Mouse (Mus musculus): ENCODE measurements around the gene Cox5a. TPM values are rescaled to one million over a fixed set of nuclear protein-coding genes. Genes with fewer than 3 reads are reported as not detected.

Gene Cox5a
- total and polyA plus RNA-seq, 2 experiments from 2014 or later, result 1,154 to 4,139 TPM

GRCm38 (mm10) chr9:57547287-57547686 lies 26.2 kb downstream of the Cox5a start:
- H3K36me3 ChIP-seq (replicated peaks; ENCODE audit: control insufficient read depth, insufficient read depth, low read length), result peaks cover 66% of the 10 kb centered on the region
- WGBS, result 54% methylated on average over 5 of the region's 5 CpGs
- no peak overlapping the region for H3K4me3 ChIP-seq (ENCODE audit: low read depth, low read length)
- H3K4me1 ChIP-seq (ENCODE audit: control insufficient read depth, insufficient read depth), result peaks cover 39% of the 10 kb centered on the region
- no peak for ATAC-seq (ENCODE audit: insufficient read depth, low read depth)
- H3K9me3 ChIP-seq (replicated peaks; ENCODE audit: control insufficient read depth, low read length), result no peaks in the 10 kb centered on the region
- TF ChIP-seq CTCF (IDR thresholded peaks at IDR 0.05; ENCODE audit: low read depth) (no peak), EP300 (IDR thresholded peaks at IDR 0.05; ENCODE audit: low read depth) (no peak)
- peak; percentile 30 for DNase-seq (ENCODE audit: low spot score)
- H3K27ac ChIP-seq (ENCODE audit: low read depth), result no peak overlapping the region
- H3K4me2 ChIP-seq (ENCODE audit: low read depth, low read length), result no peak overlapping the region
- no peak overlapping the region for H3K9ac ChIP-seq (replicated peaks; ENCODE audit: low read depth, low read length)
- no peaks in the 10 kb centered on the region for H3K27me3 ChIP-seq (ENCODE audit: control insufficient read depth, insufficient read depth, low read length)

DNA sequence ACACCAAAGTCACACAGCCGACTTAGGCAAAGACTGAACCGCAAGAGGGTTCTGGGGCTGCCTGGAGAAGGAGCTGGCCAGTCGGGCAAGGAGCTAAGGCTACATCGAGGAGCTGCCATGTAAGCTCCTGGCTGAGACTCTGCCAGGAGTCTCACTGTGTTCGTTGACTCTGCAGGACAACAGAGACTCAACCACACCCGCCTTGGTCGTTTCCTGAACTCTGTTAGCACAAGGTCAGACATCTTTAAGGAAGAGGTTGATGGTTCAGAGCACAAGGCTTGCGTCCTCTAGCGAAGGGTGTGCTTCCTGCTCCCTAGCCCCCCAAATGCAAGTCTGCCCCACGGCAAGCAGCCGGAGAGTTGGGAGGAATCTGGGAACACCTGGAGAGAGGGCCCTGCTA lies 26.8 kb downstream of the Cox5a start:
- TF ChIP-seq EP300 (IDR thresholded peaks at IDR 0.05; ENCODE audit: low read depth) (no peak), CTCF (IDR thresholded peaks at IDR 0.05; ENCODE audit: low read depth) (no peak)
- Histone ChIP-seq H3K9me3 (replicated peaks; ENCODE audit: control insufficient read depth, low read length) (no peaks in the 10 kb centered on the region), H3K4me2 (ENCODE audit: low read depth, low read length) (no peak overlapping the region), H3K4me3 (ENCODE audit: low read depth, low read length) (no peak overlapping the region), H3K36me3 (replicated peaks; ENCODE audit: control insufficient read depth, insufficient read depth, low read length) (peaks cover 61% of the 10 kb centered on the region), H3K27ac (ENCODE audit: low read depth) (no peak overlapping the region), H3K9ac (replicated peaks; ENCODE audit: low read depth, low read length) (no peak overlapping the region), H3K4me1 (ENCODE audit: control insufficient read depth, insufficient read depth) (peaks cover 39% of the 10 kb centered on the region), H3K27me3 (ENCODE audit: control insufficient read depth, insufficient read depth, low read length) (no peaks in the 10 kb centered on the region)
- ATAC-seq (ENCODE audit: insufficient read depth, low read depth) (no peak), DNase-seq (ENCODE audit: low spot score) (no peak)
- WGBS, result 86% methylated on average over 11 of the region's 11 CpGs

GRCm38 (mm10) chr9:57549186-57549585 lies 28.1 kb downstream of the Cox5a start:
- Histone ChIP-seq H3K27ac (ENCODE audit: low read depth) (peak overlapping the region; percentile 89), H3K4me3 (ENCODE audit: low read depth, low read length) (no peak overlapping the region), H3K9me3 (replicated peaks; ENCODE audit: control insufficient read depth, low read length) (no peaks in the 10 kb centered on the region), H3K27me3 (ENCODE audit: control insufficient read depth, insufficient read depth, low read length) (no peaks in the 10 kb centered on the region), H3K36me3 (replicated peaks; ENCODE audit: control insufficient read depth, insufficient read depth, low read length) (peaks cover 47% of the 10 kb centered on the region), H3K4me1 (ENCODE audit: control insufficient read depth, insufficient read depth) (peaks cover 39% of the 10 kb centered on the region), H3K4me2 (ENCODE audit: low read depth, low read length) (no peak overlapping the region), H3K9ac (replicated peaks; ENCODE audit: low read depth, low read length) (no peak overlapping the region)
- ATAC-seq (ENCODE audit: insufficient read depth, low read depth) (no peak), DNase-seq (ENCODE audit: low spot score) (no peak)
- TF ChIP-seq EP300 (IDR thresholded peaks at IDR 0.05; ENCODE audit: low read depth) (no peak), CTCF (IDR thresholded peaks at IDR 0.05; ENCODE audit: low read depth) (no peak)
- 70% methylated on average over 4 of the region's 4 CpGs for WGBS

DNA sequence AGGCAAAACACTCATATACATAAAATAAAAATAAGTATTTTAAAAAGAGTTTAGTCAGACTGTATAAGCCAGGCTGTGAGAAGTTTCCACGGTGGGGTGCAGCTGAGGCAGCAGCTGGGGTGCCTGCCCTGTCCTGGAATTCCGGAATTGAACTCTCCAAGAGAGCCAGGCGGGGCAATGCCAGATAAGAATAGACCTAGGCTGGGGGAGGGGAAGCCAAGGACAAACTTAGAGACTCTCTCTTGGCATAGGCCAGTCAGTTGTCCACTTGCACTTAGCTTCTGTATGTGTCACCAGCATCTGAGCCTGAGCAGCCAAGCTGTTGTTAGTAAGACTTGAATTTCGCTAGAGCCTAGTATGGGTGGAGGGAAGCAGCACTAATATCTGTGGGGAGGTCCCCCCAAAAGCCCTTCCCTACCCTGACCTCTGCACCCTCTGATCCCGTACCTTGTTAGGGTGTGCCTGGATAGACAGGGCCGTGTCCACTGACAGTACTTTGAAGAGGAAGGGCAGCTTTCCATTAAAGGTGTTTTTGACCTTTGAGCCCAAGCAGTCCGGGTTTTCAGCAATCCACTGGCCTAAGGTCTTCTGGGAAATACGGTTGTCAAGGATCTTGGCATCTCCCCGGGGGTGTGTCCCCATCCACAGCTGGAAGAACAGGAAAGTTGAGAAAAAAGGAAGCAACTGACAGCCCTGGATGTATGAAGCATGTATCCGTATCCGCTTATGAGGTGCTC lies 29.2 kb downstream of the Cox5a start:
- peak; percentile 85 for ATAC-seq (ENCODE audit: insufficient read depth, low read depth)
- no peak overlapping the region; the same call in 1 of the 2 replicates for H3K9ac ChIP-seq (replicated peaks; ENCODE audit: low read depth, low read length)
- peaks cover 39% of the 10 kb centered on the region for H3K4me1 ChIP-seq (ENCODE audit: control insufficient read depth, insufficient read depth)
- no peaks in the 10 kb centered on the region for H3K27me3 ChIP-seq (ENCODE audit: control insufficient read depth, insufficient read depth, low read length)
- no peaks in the 10 kb centered on the region for H3K9me3 ChIP-seq (replicated peaks; ENCODE audit: control insufficient read depth, low read length)
- H3K4me3 ChIP-seq (ENCODE audit: low read depth, low read length), result no peak overlapping the region
- H3K27ac ChIP-seq (ENCODE audit: low read depth), result peak overlapping the region; percentile 89
- H3K36me3 ChIP-seq (replicated peaks; ENCODE audit: control insufficient read depth, insufficient read depth, low read length), result peaks cover 36% of the 10 kb centered on the region
- WGBS, result 49% methylated on average over 11 of the region's 11 CpGs
- DNase-seq (ENCODE audit: low spot score), result peak; percentile 83
- TF ChIP-seq CTCF (IDR thresholded peaks at IDR 0.05; ENCODE audit: low read depth), result no peak
- peak; percentile 46; the same call in 1 of the 2 replicates for TF ChIP-seq EP300 (IDR thresholded peaks at IDR 0.05; ENCODE audit: low read depth)
- H3K4me2 ChIP-seq (ENCODE audit: low read depth, low read length), result peak overlapping the region; percentile 29

DNA sequence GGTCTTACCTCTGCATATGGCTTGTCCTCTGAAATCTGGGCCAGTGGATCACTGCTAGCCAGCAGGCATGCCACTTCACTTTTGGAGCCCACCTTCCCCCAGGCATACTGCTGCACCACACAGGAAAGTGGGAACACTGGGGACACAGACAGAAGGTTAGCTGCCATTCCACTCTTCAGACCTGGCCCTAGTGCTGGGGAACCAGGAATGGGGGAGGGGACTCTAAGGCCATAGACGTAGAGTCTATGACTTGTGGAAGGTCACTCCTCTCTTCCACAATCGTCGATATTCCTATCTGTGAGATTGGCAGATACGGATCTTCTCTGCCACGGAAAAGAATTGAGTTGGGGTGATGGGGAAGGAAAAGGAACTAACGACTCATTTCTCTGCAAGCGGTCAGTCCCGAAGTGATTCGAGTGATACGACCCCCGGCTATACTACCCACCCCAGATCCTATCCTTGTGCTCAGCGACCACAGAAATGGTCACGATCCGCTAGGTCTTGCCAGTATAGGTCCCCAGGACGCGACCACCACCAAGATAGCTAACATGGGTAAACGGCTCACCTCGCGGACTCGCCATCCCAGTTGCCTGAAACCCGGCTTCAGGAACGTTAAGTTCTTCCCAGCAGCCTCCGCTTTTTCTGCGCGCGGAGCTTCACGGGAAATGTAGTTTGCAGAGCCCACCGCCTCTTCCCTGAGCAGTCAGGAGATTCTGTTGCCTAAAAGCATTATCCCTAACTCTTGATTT lies 31.2 kb downstream of the Cox5a start, which contains the start of gene Mpi:
Mpi (minus strand) TSS at position 625 of the 749 bp plus-strand sequence.
- no peak for TF ChIP-seq CTCF (IDR thresholded peaks at IDR 0.05; ENCODE audit: low read depth)
- no peak for TF ChIP-seq EP300 (IDR thresholded peaks at IDR 0.05; ENCODE audit: low read depth)
- Histone ChIP-seq H3K27me3 (ENCODE audit: control insufficient read depth, insufficient read depth, low read length) (no peaks in the 10 kb centered on the region), H3K27ac (ENCODE audit: low read depth) (0 out of 2 replicates have a peak within 1 kb of the TSS, but pooled peaks have one; percentile 16), H3K4me3 (ENCODE audit: low read depth, low read length) (peak within 1 kb of the TSS; percentile 67), H3K36me3 (replicated peaks; ENCODE audit: control insufficient read depth, insufficient read depth, low read length) (peaks cover 18% of the 10 kb centered on the region), H3K9me3 (replicated peaks; ENCODE audit: control insufficient read depth, low read length) (no peaks in the 10 kb centered on the region), H3K9ac (replicated peaks; ENCODE audit: low read depth, low read length) (peak within 1 kb of the TSS; percentile 75), H3K4me1 (ENCODE audit: control insufficient read depth, insufficient read depth) (peaks cover 36% of the 10 kb centered on the region), H3K4me2 (ENCODE audit: low read depth, low read length) (peak within 1 kb of the TSS; percentile 75)
- WGBS, result 3% methylated on average over 28 of the region's 28 CpGs
- DNase-seq (ENCODE audit: low spot score) (peak; percentile 73), ATAC-seq (ENCODE audit: insufficient read depth, low read depth) (peak; percentile 31; the same call in 1 of the 2 replicates)
